Mouse (Mus musculus) Muller cell, postnatal 12 days (primary cell): Measurements from ENCODE around the gene Gm10230.
"Not testable (repeated sequence)": the region's sequence is repeated elsewhere in the genome, so short reads cannot be mapped to it uniquely, and the experiment has no call there.

Source experiments
- DNase-seq: peaks from one replicate; pipeline ENCODE4 v3.0.0-alpha.2; 2015; ENCODE audit errors: inconsistent ontology term

The Gm10230 gene

GRCm38 (mm10) chrX:27494782-27495181, at the start of gene Gm10230:
Gm10230 (minus strand) TSS chrX:27494882.
- not testable (repeated sequence) for DNase-seq
